Mouse (Mus musculus) CH12.LX (cell line): ENCODE measurements around the gene Kcnc3.

Experiments used
- BHLHE40 ChIP-seq: IDR thresholded peaks from 2 replicates; pipeline ENCODE4 v1.6.1; 2011; ENCODE audit warnings: mild to moderate bottlenecking, low read depth, low read length, improper control_type of control experiment
- CTCF ChIP-seq, 2 experiments: IDR thresholded peaks in 1 of 2; conservative IDR thresholded peaks in 1 of 2; 2 replicates each; pipeline ENCODE4 v1.5.1; 2011 to 2012; ENCODE audit warnings: low read depth in 2 of 2, low read length in 2 of 2, improper control_type of control experiment in 1 of 2, inconsistent platforms in 1 of 2, mild to moderate bottlenecking in 1 of 2, moderate library complexity in 1 of 2
- POLR2A ChIP-seq: IDR thresholded peaks from 2 replicates; pipeline ENCODE4 v1.6.1; 2011; ENCODE audit warnings: low read depth, mild to moderate bottlenecking, improper control_type of control experiment, low read length
- RAD21 ChIP-seq: IDR thresholded peaks from 2 replicates; pipeline ENCODE4 v1.6.1; 2011; ENCODE audit warnings: low read depth, mild to moderate bottlenecking, low read length, improper control_type of control experiment, moderate library complexity

- 0 out of 2 replicates have a peak, but pooled peaks have one; percentile 19 for TF ChIP-seq BHLHE40
- TF ChIP-seq CTCF (conservative IDR thresholded peaks at IDR 0.05 in 1 of 2, IDR thresholded peaks at IDR 0.05 in 1 of 2; ENCODE audit: low read depth in 2 of 2, low read length in 2 of 2) = no peak
- TF ChIP-seq POLR2A = 0 out of 2 replicates have a peak, but pooled peaks have one; percentile 41
- TF ChIP-seq RAD21 = no peak
These were observed 1.3 kb upstream of the Kcnc3 start for GRCm38 (mm10) chr7:44589149-44589548.
